Mouse (Mus musculus) lung, postnatal 0 days (tissue): ENCODE measurements around the gene Sec62.

Experiments used
- CTCF ChIP-seq: IDR thresholded peaks from 2 replicates; pipeline ENCODE4 v1.5.1; 2016; ENCODE audit warnings: antibody characterized with exemption, mild to moderate bottlenecking
- EP300 ChIP-seq: IDR thresholded peaks from 2 replicates; pipeline ENCODE4 v1.6.1; 2016; ENCODE audit warnings: antibody characterized with exemption, mild to moderate bottlenecking, control low read depth

GRCm38 (mm10) chr3:30822163-30822562, 29.5 kb downstream of the Sec62 start:
- TF ChIP-seq CTCF (no peak), EP300 (no peak)
